Mouse (Mus musculus): Measurements from ENCODE around the gene Plekhg5.

The Plekhg5 gene

GRCm38 (mm10) chr4:152100541-152100940 is 28.2 kb downstream of the Plekhg5 start:
- DNase-seq: no peak

GRCm38 (mm10) chr4:152101081-152101653 is 28.9 kb downstream of the Plekhg5 start:
- DNase-seq: no peak

- DNase-seq: no peak
Measured at GRCm38 (mm10) chr4:152101921-152102320, 29.6 kb downstream of the Plekhg5 start.

- DNase-seq: peak; percentile 83
Measured at GRCm38 (mm10) chr4:152103025-152103424, 30.7 kb downstream of the Plekhg5 start.

- DNase-seq: no peak
Measured at GRCm38 (mm10) chr4:152106746-152107145, 34.4 kb downstream of the Plekhg5 start.

- DNase-seq: no peak
Measured at GRCm38 (mm10) chr4:152107493-152107892, 35.2 kb downstream of the Plekhg5 start.

GRCm38 (mm10) chr4:152107971-152108509 is 35.7 kb downstream of the Plekhg5 start:
- DNase-seq: no peak

- DNase-seq: no peak
Measured at GRCm38 (mm10) chr4:152108673-152109072, 36.4 kb downstream of the Plekhg5 start.

GRCm38 (mm10) chr4:152109509-152109908 is 37.2 kb downstream of the Plekhg5 start:
- DNase-seq: no peak

GRCm38 (mm10) chr4:152110689-152111088 is 38.4 kb downstream of the Plekhg5 start:
- no peak for DNase-seq

GRCm38 (mm10) chr4:152112329-152112728 is 40.0 kb downstream of the Plekhg5 start:
- no peak for DNase-seq

- DNase-seq: no peak
Measured at GRCm38 (mm10) chr4:152114080-152114479, 41.8 kb downstream of the Plekhg5 start.

- DNase-seq: peak; percentile 70
Measured at GRCm38 (mm10) chr4:152115921-152116612, 43.8 kb downstream of the Plekhg5 start, which contains the start of gene Tnfrsf25. TSS of gene Tnfrsf25 (plus strand) at chr4:152115934.

- no peak for DNase-seq
Measured at GRCm38 (mm10) chr4:152117538-152117937, 45.2 kb downstream of the Plekhg5 start.

GRCm38 (mm10) chr4:152119396-152120292 is 47.3 kb downstream of the Plekhg5 start:
- no peak for DNase-seq

GRCm38 (mm10) chr4:152120311-152121182 is 48.2 kb downstream of the Plekhg5 start:
- DNase-seq: peak; percentile 58

GRCm38 (mm10) chr4:152121183-152121505 is 48.8 kb downstream of the Plekhg5 start:
- no peak for DNase-seq

- no peak for DNase-seq
Measured at GRCm38 (mm10) chr4:152124361-152124961, 52.2 kb downstream of the Plekhg5 start.

- no peak for DNase-seq
Measured at GRCm38 (mm10) chr4:152125161-152126025, 53.1 kb downstream of the Plekhg5 start.

- DNase-seq: no peak
Measured at GRCm38 (mm10) chr4:152126026-152126920, 54.0 kb downstream of the Plekhg5 start.

All from thymus, postnatal 25 days (tissue).